ENCODE assay signal across 12 mouse cellular contexts in genomic region chr4:131924096-131924810, GRCm38 (mm10). TPM values are rescaled to one million over a fixed set of nuclear protein-coding genes. Genes with fewer than 3 reads are reported as not detected.
A peak's percentile ranks its signal among the peaks of the same experiment; 100 is the strongest.
DNase-seq lines count a peak whose midpoint lies in the region; ATAC-seq and TF ChIP-seq lines count a peak whose summit lies in the region.
"Had no signal": no experiment of that assay in that cellular context is flagged by ENCODE, and none has a peak within 500 bp of the region (broad histone marks: within the 10 kb centered on the region; RNA-seq: fewer than 3 reads in every experiment).

No protein-coding gene starts in this region.

- intact Hi-C loops in heart, postnatal 36 days (cut with DNase I) = no loop called here

- no peak overlapping the region for H3K4me3 ChIP-seq in heart, embryonic 13.5 days
- no peak overlapping the region for H3K4me3 ChIP-seq in lung, postnatal 0 days (ENCODE audit: low read depth, low read length)
- H3K4me3 ChIP-seq in embryonic facial prominence, embryonic 14.5 days (ENCODE audit: low read depth, low read length) = no peak overlapping the region
- H3K4me3 ChIP-seq in forebrain, embryonic 12.5 days (replicated peaks) = no peak overlapping the region
- H3K4me3 ChIP-seq: forebrain, embryonic 10.5 days had no signal

- H3K27ac ChIP-seq in heart, embryonic 13.5 days (replicated peaks) = peak overlapping the region; percentile 58; the same call in 1 of the 2 replicates
- H3K27ac ChIP-seq in lung, postnatal 0 days (ENCODE audit: low read length) = no peak overlapping the region
- peak overlapping the region; percentile 42 for H3K27ac ChIP-seq in embryonic facial prominence, embryonic 14.5 days (replicated peaks; ENCODE audit: low read depth, low read length)
- no peak overlapping the region for H3K27ac ChIP-seq in forebrain, embryonic 12.5 days
- H3K27ac ChIP-seq: forebrain, embryonic 10.5 days; macrophage had no signal

- WGBS in heart, embryonic 13.5 days = 52% methylated on average over 6 of the region's 6 CpGs
- WGBS in lung, postnatal 0 days = 67% methylated on average over 6 of the region's 6 CpGs
- WGBS in embryonic facial prominence, embryonic 14.5 days = 43% methylated on average over 5 of the region's 6 CpGs
- 64% methylated on average over 6 of the region's 6 CpGs for WGBS in forebrain, embryonic 12.5 days

- no peak for DNase-seq in heart, postnatal 36 days
- DNase-seq in lung, postnatal 10 days = peak; percentile 43
- no peak for DNase-seq in lung, postnatal 0 days (ENCODE audit: low spot score)
- DNase-seq in embryonic facial prominence, embryonic 14.5 days (ENCODE audit: low spot score) = peak; percentile 87
- peak; percentile 91 to 95 for DNase-seq in kidney, postnatal 25 days
- DNase-seq in layer of hippocampus, adult 18-20 months (ENCODE audit: low spot score in 2 of 2) = no peak
- DNase-seq: gastrocnemius, postnatal 25 days had no signal

- no peaks in the 10 kb centered on the region for H3K9me3 ChIP-seq in heart, embryonic 13.5 days
- H3K9me3 ChIP-seq in lung, postnatal 0 days (ENCODE audit: low read length) = no peaks in the 10 kb centered on the region
- H3K9me3 ChIP-seq in embryonic facial prominence, embryonic 14.5 days (ENCODE audit: control insufficient read depth, low read length) = no peaks in the 10 kb centered on the region
- H3K9me3 ChIP-seq in forebrain, embryonic 12.5 days = no peaks in the 10 kb centered on the region; the same call in 1 of the 2 replicates
- H3K9me3 ChIP-seq: forebrain, embryonic 10.5 days had no signal

- TF ChIP-seq EP300 in lung, postnatal 0 days (IDR thresholded peaks at IDR 0.05) = no peak

- peaks cover 59% of the 10 kb centered on the region for H3K36me3 ChIP-seq in heart, embryonic 13.5 days
- peaks cover 20% of the 10 kb centered on the region; the same call in 1 of the 2 replicates for H3K36me3 ChIP-seq in lung, postnatal 0 days (ENCODE audit: insufficient read depth, low read length)
- H3K36me3 ChIP-seq in embryonic facial prominence, embryonic 14.5 days (ENCODE audit: control insufficient read depth, insufficient read depth, low read length) = peaks cover 52% of the 10 kb centered on the region
- H3K36me3 ChIP-seq in forebrain, embryonic 12.5 days (replicated peaks) = peaks cover 54% of the 10 kb centered on the region

- TF ChIP-seq CTCF in lung, postnatal 0 days (IDR thresholded peaks at IDR 0.05) = no peak

- no peak for ATAC-seq in heart, embryonic 13.5 days (ENCODE audit: extremely low read depth, insufficient number of reproducible peaks, low FRiP score, low TSS enrichment)
- ATAC-seq in lung, postnatal 0 days = no peak
- ATAC-seq in embryonic facial prominence, embryonic 14.5 days (ENCODE audit: low read depth) = peak; percentile 38; the same call in 1 of the 2 replicates
- ATAC-seq in forebrain, embryonic 12.5 days (ENCODE audit: low FRiP score) = no peak
- ATAC-seq: hindbrain, embryonic 16.5 days had no signal

- peaks cover 89% of the 10 kb centered on the region for H3K4me1 ChIP-seq in heart, embryonic 13.5 days
- no peaks in the 10 kb centered on the region; the same call in 1 of the 2 replicates for H3K4me1 ChIP-seq in lung, postnatal 0 days (ENCODE audit: insufficient read depth, low read depth, low read length)
- peaks cover 36% of the 10 kb centered on the region for H3K4me1 ChIP-seq in embryonic facial prominence, embryonic 14.5 days (ENCODE audit: control insufficient read depth, insufficient read depth, low read length)
- peaks cover 44% of the 10 kb centered on the region for H3K4me1 ChIP-seq in forebrain, embryonic 12.5 days

- H3K27me3 ChIP-seq in heart, embryonic 13.5 days (replicated peaks) = peaks cover 11% of the 10 kb centered on the region
- H3K27me3 ChIP-seq in lung, postnatal 0 days (replicated peaks; ENCODE audit: insufficient read depth, low read length) = peaks cover 21% of the 10 kb centered on the region
- H3K27me3 ChIP-seq in embryonic facial prominence, embryonic 14.5 days (replicated peaks; ENCODE audit: control insufficient read depth, insufficient read depth, low read length) = peaks cover 14% of the 10 kb centered on the region; the same call in 1 of the 2 replicates
- H3K27me3 ChIP-seq in forebrain, embryonic 12.5 days = peaks cover 61% of the 10 kb centered on the region

- peak overlapping the region; percentile 11; the same call in 1 of the 2 replicates for H3K4me2 ChIP-seq in heart, embryonic 13.5 days
- no peak overlapping the region for H3K4me2 ChIP-seq in lung, postnatal 0 days (replicated peaks; ENCODE audit: low read depth, low read length)
- peak overlapping the region; percentile 3; the same call in 1 of the 2 replicates for H3K4me2 ChIP-seq in embryonic facial prominence, embryonic 14.5 days (ENCODE audit: low read depth, low read length)
- no peak overlapping the region for H3K4me2 ChIP-seq in forebrain, embryonic 12.5 days

- peak overlapping the region; percentile 52 for H3K9ac ChIP-seq in heart, embryonic 13.5 days
- no peak overlapping the region for H3K9ac ChIP-seq in lung, postnatal 0 days (replicated peaks; ENCODE audit: low read depth)
- no peak overlapping the region for H3K9ac ChIP-seq in embryonic facial prominence, embryonic 14.5 days (ENCODE audit: low read depth, low read length)
- no peak overlapping the region for H3K9ac ChIP-seq in forebrain, embryonic 12.5 days

RNA-seq across cellular contexts. Expression of gene Tmem200b, which starts 2.7 kb away (rescaled TPM):
- 1.5 and 1.9 TPM in 2 replicates for polyA plus RNA-seq in heart, embryonic 13.5 days (2015; fragmentation: Nextera tagmentation; extraction: Ambion mirVana)
- 1 to 10 TPM; 6.5 to 8.6 TPM for total RNA-seq in heart, postnatal 36 days (2021)
- polyA plus RNA-seq in lung, postnatal 0 days (2015; fragmentation: Nextera tagmentation; extraction: Ambion mirVana) = 1.3 and 1.8 TPM in 2 replicates
- 6.6 and 6.9 TPM in 2 replicates for polyA plus RNA-seq in embryonic facial prominence, embryonic 14.5 days (2014; fragmentation: Nextera tagmentation; extraction: Ambion mirVana)
- total RNA-seq in layer of hippocampus, adult 18-20 months (2021) = 1 to 10 TPM; 1.2 to 1.3 TPM
- 0.24 and 0.50 TPM in 2 replicates for polyA plus RNA-seq in forebrain, embryonic 12.5 days (2016; fragmentation: Nextera tagmentation; extraction: Ambion mirVana)
- polyA plus RNA-seq: hindbrain, embryonic 16.5 days; macrophage had no signal

RNA-seq across cellular contexts. Expression of gene Srsf4, which starts 50.8 kb away (rescaled TPM):
- 68.5 and 72.0 TPM in 2 replicates for polyA plus RNA-seq in heart, embryonic 13.5 days (2015; fragmentation: Nextera tagmentation; extraction: Ambion mirVana)
- 10 to 100 TPM; 33.5 to 35.3 TPM for total RNA-seq in heart, postnatal 36 days (2021)
- polyA plus RNA-seq in lung, postnatal 0 days (2015; fragmentation: Nextera tagmentation; extraction: Ambion mirVana) = 62.6 TPM in 2 replicates
- polyA plus RNA-seq in embryonic facial prominence, embryonic 14.5 days (2014; fragmentation: Nextera tagmentation; extraction: Ambion mirVana) = 87.3 and 96.8 TPM in 2 replicates
- 10 to 100 TPM; 71.4 to 71.5 TPM for total RNA-seq in layer of hippocampus, adult 18-20 months (2021)
- 193 and 199 TPM in 2 replicates for polyA plus RNA-seq in forebrain, embryonic 12.5 days (2016; fragmentation: Nextera tagmentation; extraction: Ambion mirVana)

Comparison
In these comparisons a context has a peak if more than half of its experiments do, and no peak if none do; other contexts are left out.
1. DNase-seq: peak in lung, postnatal 10 days (single experiment), embryonic facial prominence, embryonic 14.5 days (single experiment) and kidney, postnatal 25 days (2 of 2); none in heart, postnatal 36 days (0 of 2), lung, postnatal 0 days (single experiment) and layer of hippocampus, adult 18-20 months (0 of 2).
2. H3K27ac ChIP-seq: peak in heart, embryonic 13.5 days (single experiment) and embryonic facial prominence, embryonic 14.5 days (single experiment); none in lung, postnatal 0 days (single experiment) and forebrain, embryonic 12.5 days (single experiment).
3. H3K4me2 ChIP-seq: peak in heart, embryonic 13.5 days (single experiment) and embryonic facial prominence, embryonic 14.5 days (single experiment); none in lung, postnatal 0 days (single experiment) and forebrain, embryonic 12.5 days (single experiment).